Mouse (Mus musculus): Measurements from ENCODE around the gene Hpdl. TPM values are rescaled to one million over a fixed set of nuclear protein-coding genes. Genes with fewer than 3 reads are reported as not detected.
"Not testable (repeated sequence)": the region's sequence is repeated elsewhere in the genome, so short reads cannot be mapped to it uniquely, and the experiment has no call there.

Hpdl gene
- polyA plus RNA-seq, 1 experiment from 2014 or later: 1.2 TPM

- not testable (repeated sequence) for H3K9me3 ChIP-seq (ENCODE audit: control insufficient read depth, low read length); H3K36me3 ChIP-seq (ENCODE audit: control insufficient read depth, insufficient read depth, low read length); H3K9ac ChIP-seq (ENCODE audit: low read length); H3K4me1 ChIP-seq (ENCODE audit: control insufficient read depth, insufficient read depth, low read length); H3K27ac ChIP-seq (replicated peaks; ENCODE audit: low read depth, low read length); H3K4me2 ChIP-seq (ENCODE audit: low read depth, severe bottlenecking); H3K4me3 ChIP-seq (ENCODE audit: low read depth, low read length); H3K27me3 ChIP-seq (ENCODE audit: control insufficient read depth, insufficient read depth, low read length); DNase-seq (ENCODE audit: low spot score); ATAC-seq (ENCODE audit: insufficient number of reproducible peaks, low FRiP score, low TSS enrichment, low read depth)
- 29% methylated on average over 19 of the region's 29 CpGs for WGBS
These were observed 18.6 kb upstream of the Hpdl start for GRCm38 (mm10) chr4:116840096-116840495.

DNA sequence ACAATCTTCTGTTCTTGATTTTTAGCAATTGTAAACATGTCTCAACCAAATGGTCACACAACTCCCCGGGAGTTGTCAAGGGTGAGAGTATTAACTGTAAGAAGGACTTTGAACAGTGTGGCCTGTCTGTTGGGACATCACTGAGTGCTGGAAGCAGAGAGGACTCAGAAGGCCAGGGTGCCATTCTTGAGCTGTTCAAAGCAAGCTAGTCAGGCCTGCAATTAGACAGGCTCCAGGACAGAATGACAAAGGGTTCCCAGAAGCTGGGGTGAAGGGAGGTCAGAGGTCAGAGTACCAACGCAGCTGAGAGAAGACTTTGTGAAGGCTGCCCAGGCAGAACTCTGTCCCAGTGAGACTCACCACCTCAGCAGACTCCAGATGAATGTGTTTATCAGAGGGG, 17.5 kb upstream of the Hpdl start:
- Histone ChIP-seq H3K4me2 (ENCODE audit: low read depth, severe bottlenecking) (no peak overlapping the region), H3K9me3 (ENCODE audit: control insufficient read depth, low read length) (no peaks in the 10 kb centered on the region), H3K4me3 (ENCODE audit: low read depth, low read length) (no peak overlapping the region), H3K36me3 (ENCODE audit: control insufficient read depth, insufficient read depth, low read length) (no peaks in the 10 kb centered on the region), H3K27me3 (ENCODE audit: control insufficient read depth, insufficient read depth, low read length) (no peaks in the 10 kb centered on the region), H3K27ac (replicated peaks; ENCODE audit: low read depth, low read length) (no peak overlapping the region), H3K9ac (ENCODE audit: low read length) (no peak overlapping the region), H3K4me1 (ENCODE audit: control insufficient read depth, insufficient read depth, low read length) (no peaks in the 10 kb centered on the region)
- no peak for ATAC-seq (ENCODE audit: insufficient number of reproducible peaks, low FRiP score, low TSS enrichment, low read depth)
- no peak for DNase-seq (ENCODE audit: low spot score)
- 30% methylated on average over 2 of the region's 2 CpGs for WGBS

- DNase-seq (ENCODE audit: low spot score): no peak
These were observed 8.5 kb upstream of the Hpdl start for GRCm38 (mm10) chr4:116830070-116830368.

DNA sequence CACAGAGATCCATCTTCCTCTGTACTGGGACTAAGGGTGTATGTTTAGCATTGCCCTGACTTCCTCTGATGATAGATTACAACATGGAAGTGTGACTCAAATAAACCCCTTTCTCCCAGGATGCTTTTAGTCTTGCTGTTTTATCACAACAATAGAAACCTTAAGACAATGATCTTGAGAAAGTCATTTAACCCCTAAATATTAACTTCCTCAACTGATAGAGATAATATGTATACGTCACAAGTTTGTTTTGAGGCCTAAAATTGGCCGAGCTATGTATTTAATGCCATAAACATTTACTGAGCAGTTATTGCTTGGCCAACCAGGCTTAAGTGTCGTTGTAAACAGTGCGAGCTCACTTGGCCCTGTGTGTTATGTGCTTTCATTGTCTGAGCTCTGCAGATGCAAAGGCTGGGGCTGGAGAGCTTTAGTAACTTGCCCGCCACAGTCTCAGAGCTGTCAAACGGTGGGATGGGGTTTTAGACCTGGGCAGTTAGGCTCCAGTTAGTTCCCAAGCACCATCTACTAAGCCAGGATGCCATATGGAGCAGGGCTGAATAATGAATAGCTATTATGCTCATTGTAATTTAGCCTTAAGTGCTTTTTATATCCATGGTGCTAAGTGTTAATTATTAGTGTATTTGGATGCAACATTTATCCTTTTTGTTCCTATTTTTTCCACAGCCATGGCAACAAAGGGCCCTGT, 8.0 kb upstream of the Hpdl start:
- WGBS: 60% methylated on average over 6 of the region's 6 CpGs
- DNase-seq (ENCODE audit: low spot score) (no peak), ATAC-seq (ENCODE audit: insufficient number of reproducible peaks, low FRiP score, low TSS enrichment, low read depth) (no peak)
- Histone ChIP-seq H3K4me3 (ENCODE audit: low read depth, low read length) (no peak overlapping the region), H3K27me3 (ENCODE audit: control insufficient read depth, insufficient read depth, low read length) (no peaks in the 10 kb centered on the region), H3K4me1 (ENCODE audit: control insufficient read depth, insufficient read depth, low read length) (no peaks in the 10 kb centered on the region), H3K9me3 (ENCODE audit: control insufficient read depth, low read length) (no peaks in the 10 kb centered on the region), H3K4me2 (ENCODE audit: low read depth, severe bottlenecking) (no peak overlapping the region), H3K27ac (replicated peaks; ENCODE audit: low read depth, low read length) (no peak overlapping the region), H3K36me3 (ENCODE audit: control insufficient read depth, insufficient read depth, low read length) (no peaks in the 10 kb centered on the region), H3K9ac (ENCODE audit: low read length) (no peak overlapping the region)

More at GRCm38 (mm10) chr4:116830070-116830368, 8.5 kb upstream of the Hpdl start:
- H3K4me2 ChIP-seq (ENCODE audit: low read depth, severe bottlenecking): no peak overlapping the region
- H3K4me3 ChIP-seq (ENCODE audit: low read depth, low read length): no peak overlapping the region
- H3K27ac ChIP-seq (replicated peaks; ENCODE audit: low read depth, low read length): no peak overlapping the region
- H3K27me3 ChIP-seq (ENCODE audit: control insufficient read depth, insufficient read depth, low read length): no peaks in the 10 kb centered on the region
- H3K9ac ChIP-seq (ENCODE audit: low read length): no peak overlapping the region
- H3K4me1 ChIP-seq (ENCODE audit: control insufficient read depth, insufficient read depth, low read length): no peaks in the 10 kb centered on the region
- ATAC-seq (ENCODE audit: insufficient number of reproducible peaks, low FRiP score, low TSS enrichment, low read depth): no peak
- 30% methylated on average over 6 of the region's 6 CpGs for WGBS
- H3K9me3 ChIP-seq (ENCODE audit: control insufficient read depth, low read length): no peaks in the 10 kb centered on the region
- H3K36me3 ChIP-seq (ENCODE audit: control insufficient read depth, insufficient read depth, low read length): no peaks in the 10 kb centered on the region

- DNase-seq (ENCODE audit: low spot score) (peak; percentile 50), ATAC-seq (ENCODE audit: insufficient number of reproducible peaks, low FRiP score, low TSS enrichment, low read depth) (no peak)
- H3K4me2 ChIP-seq (ENCODE audit: low read depth, severe bottlenecking): no peak overlapping the region
- 2% methylated on average over 4 of the region's 4 CpGs for WGBS
- no peak overlapping the region for H3K4me3 ChIP-seq (ENCODE audit: low read depth, low read length)
- H3K9ac ChIP-seq (ENCODE audit: low read length): no peak overlapping the region
- no peak overlapping the region for H3K27ac ChIP-seq (replicated peaks; ENCODE audit: low read depth, low read length)
- H3K4me1 ChIP-seq (ENCODE audit: control insufficient read depth, insufficient read depth, low read length): no peaks in the 10 kb centered on the region
- H3K27me3 ChIP-seq (ENCODE audit: control insufficient read depth, insufficient read depth, low read length): no peaks in the 10 kb centered on the region
- no peaks in the 10 kb centered on the region for H3K36me3 ChIP-seq (ENCODE audit: control insufficient read depth, insufficient read depth, low read length)
- H3K9me3 ChIP-seq (ENCODE audit: control insufficient read depth, low read length): no peaks in the 10 kb centered on the region
These were observed 6.3 kb upstream of the Hpdl start for GRCm38 (mm10) chr4:116827819-116828218.

DNA sequence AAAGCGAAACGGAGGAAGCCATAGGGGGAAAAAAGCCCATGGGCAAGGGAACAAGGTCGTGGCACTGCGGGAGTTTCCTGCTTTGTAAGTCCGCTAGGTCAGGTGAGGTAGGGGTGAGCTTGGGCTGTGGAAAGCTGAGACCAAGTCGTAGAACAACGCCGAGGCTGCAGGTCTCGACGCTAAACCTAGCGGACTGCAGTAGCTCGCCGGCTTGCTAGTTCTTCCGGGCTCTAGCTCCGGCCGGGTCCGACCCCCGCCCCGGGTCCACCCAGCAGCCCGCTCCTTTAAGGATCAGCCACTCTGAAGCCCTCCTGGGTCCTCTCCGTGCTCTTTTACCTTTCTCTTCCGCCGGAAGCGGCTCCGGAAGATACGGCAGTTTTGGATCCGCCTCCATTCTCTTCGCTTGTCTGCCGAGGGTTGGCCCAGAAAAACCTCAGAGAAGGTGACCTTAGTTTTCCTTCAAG, 3.1 kb upstream of the Hpdl start:
- no peaks in the 10 kb centered on the region for H3K9me3 ChIP-seq (ENCODE audit: control insufficient read depth, low read length)
- peak overlapping the region; percentile 73 for H3K4me2 ChIP-seq (ENCODE audit: low read depth, severe bottlenecking)
- H3K36me3 ChIP-seq (ENCODE audit: control insufficient read depth, insufficient read depth, low read length): no peaks in the 10 kb centered on the region
- peak overlapping the region; percentile 62; the same call in 1 of the 2 replicates for H3K27ac ChIP-seq (replicated peaks; ENCODE audit: low read depth, low read length)
- peak overlapping the region; percentile 72 for H3K9ac ChIP-seq (ENCODE audit: low read length)
- 0 out of 2 replicates have a peak, but pooled peaks cover 3% of the 10 kb centered on the region for H3K27me3 ChIP-seq (ENCODE audit: control insufficient read depth, insufficient read depth, low read length)
- peak; percentile 76 for DNase-seq (ENCODE audit: low spot score)
- no peak; the same call in 1 of the 2 replicates for ATAC-seq (ENCODE audit: insufficient number of reproducible peaks, low FRiP score, low TSS enrichment, low read depth)
- H3K4me1 ChIP-seq (ENCODE audit: control insufficient read depth, insufficient read depth, low read length): no peaks in the 10 kb centered on the region
- H3K4me3 ChIP-seq (ENCODE audit: low read depth, low read length): peak overlapping the region; percentile 45
- WGBS: under 1% methylated on average over 29 of the region's 29 CpGs

DNA sequence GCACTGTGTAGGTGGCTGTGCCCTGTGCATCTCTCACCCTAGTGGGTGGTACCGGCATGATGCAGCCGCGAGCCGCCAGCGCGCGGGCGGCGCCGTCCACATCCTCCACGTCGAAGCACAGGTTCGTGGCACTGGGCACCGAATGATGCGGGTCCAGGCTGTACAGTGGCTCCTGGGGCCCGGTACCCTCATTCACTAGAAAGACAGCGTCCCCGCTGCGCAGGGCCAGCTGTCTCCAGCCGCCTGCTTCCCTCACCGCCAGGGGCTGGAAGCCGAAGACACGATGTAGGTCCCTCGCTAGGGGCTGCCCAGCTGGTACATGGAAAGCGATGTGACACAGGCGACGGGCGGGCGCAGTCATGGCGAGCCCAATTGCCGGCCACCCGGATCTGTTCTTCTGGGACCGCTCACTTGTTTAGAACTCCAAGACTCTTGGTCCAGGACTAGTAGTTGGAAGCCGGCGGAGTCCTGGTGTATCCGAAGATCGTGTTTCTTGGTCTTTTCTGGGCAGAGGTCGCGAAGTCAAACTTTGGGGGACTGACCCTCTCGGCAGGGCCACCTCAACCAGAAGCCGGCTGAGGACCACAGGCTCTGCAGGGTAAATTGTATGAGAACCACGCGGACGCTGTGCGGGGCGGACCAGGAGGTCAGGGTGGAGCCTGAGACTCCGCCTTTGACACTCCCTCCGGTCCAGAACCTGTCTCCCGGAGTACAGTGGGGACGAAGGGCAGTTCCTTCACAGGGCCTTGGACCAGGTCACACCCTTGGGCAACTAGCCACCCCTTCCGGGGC, 409 bp downstream of the Hpdl start:
- Histone ChIP-seq H3K27me3 (ENCODE audit: control insufficient read depth, insufficient read depth, low read length) (0 out of 2 replicates have a peak, but pooled peaks cover 3% of the 10 kb centered on the region), H3K4me1 (ENCODE audit: control insufficient read depth, insufficient read depth, low read length) (no peaks in the 10 kb centered on the region), H3K27ac (replicated peaks; ENCODE audit: low read depth, low read length) (no peak overlapping the region), H3K36me3 (ENCODE audit: control insufficient read depth, insufficient read depth, low read length) (no peaks in the 10 kb centered on the region), H3K4me3 (ENCODE audit: low read depth, low read length) (peak overlapping the region; percentile 48), H3K9ac (ENCODE audit: low read length) (peak overlapping the region; percentile 51), H3K4me2 (ENCODE audit: low read depth, severe bottlenecking) (peak overlapping the region; percentile 97), H3K9me3 (ENCODE audit: control insufficient read depth, low read length) (no peaks in the 10 kb centered on the region)
- under 1% methylated on average over 51 of the region's 51 CpGs for WGBS
- DNase-seq (ENCODE audit: low spot score) (peak; percentile 77), ATAC-seq (ENCODE audit: insufficient number of reproducible peaks, low FRiP score, low TSS enrichment, low read depth) (peak; percentile 55)

- H3K9ac ChIP-seq (ENCODE audit: low read length): peak overlapping the region; percentile 40; the same call in 1 of the 2 replicates
- H3K4me2 ChIP-seq (ENCODE audit: low read depth, severe bottlenecking): peak overlapping the region; percentile 97
- H3K9me3 ChIP-seq (ENCODE audit: control insufficient read depth, low read length): no peaks in the 10 kb centered on the region
- H3K27ac ChIP-seq (replicated peaks; ENCODE audit: low read depth, low read length): no peak overlapping the region
- no peaks in the 10 kb centered on the region for H3K36me3 ChIP-seq (ENCODE audit: control insufficient read depth, insufficient read depth, low read length)
- H3K4me1 ChIP-seq (ENCODE audit: control insufficient read depth, insufficient read depth, low read length): no peaks in the 10 kb centered on the region
- 0 out of 2 replicates have a peak, but pooled peaks cover 3% of the 10 kb centered on the region for H3K27me3 ChIP-seq (ENCODE audit: control insufficient read depth, insufficient read depth, low read length)
- DNase-seq (ENCODE audit: low spot score) (peak; percentile 26), ATAC-seq (ENCODE audit: insufficient number of reproducible peaks, low FRiP score, low TSS enrichment, low read depth) (no peak)
- 21% methylated on average over 32 of the region's 32 CpGs for WGBS
- peak overlapping the region; percentile 48 for H3K4me3 ChIP-seq (ENCODE audit: low read depth, low read length)
These were observed 1.3 kb downstream of the Hpdl start for GRCm38 (mm10) chr4:116819968-116820901.
